Mouse (Mus musculus): Measurements from ENCODE around the gene Tmem217.

DNA sequence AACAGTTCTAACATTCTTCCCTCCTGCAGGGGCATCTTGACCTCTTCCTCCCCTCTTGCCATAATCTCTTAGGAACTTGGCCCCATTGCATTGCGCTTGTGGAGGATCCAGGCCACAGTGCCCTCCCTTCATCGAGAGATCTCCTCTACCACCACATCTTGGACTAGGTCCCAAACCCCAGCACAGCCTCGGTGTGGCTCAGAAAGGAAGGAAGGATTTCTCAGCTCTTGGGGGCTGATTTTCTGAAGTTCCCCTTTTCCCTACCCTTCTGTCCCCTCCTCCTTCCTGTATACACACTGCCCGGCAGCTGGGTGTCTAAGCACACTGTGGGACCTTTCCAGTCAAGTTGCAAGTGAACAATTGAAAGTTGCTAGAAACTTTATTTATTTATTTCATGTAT, 54.2 kb downstream of the Tmem217 start:
- TF ChIP-seq CTCF (IDR thresholded peaks at IDR 0.05; ENCODE audit: control insufficient read depth, insufficient read depth, insufficient replicate concordance, low read depth, low read length) (no peak), POLR2A (IDR thresholded peaks at IDR 0.05; ENCODE audit: control insufficient read depth, low read depth, low read length) (no peak)

Measured in testis, adult 2 months (tissue).